Mouse (Mus musculus) hindbrain, postnatal 0 days (tissue): ENCODE results near the gene Olfr435. TPM values are rescaled to one million over a fixed set of nuclear protein-coding genes. Genes with fewer than 3 reads are reported as not detected.

Source experiments
- ATAC-seq: fragments of 200-750 bp; cut with Nextera tagmentation; 2 replicates; pipeline ENCODE4 v1.8.0; 2017; ENCODE audit warnings: mild to moderate bottlenecking, moderate TSS enrichment, moderate library complexity
- DNase-seq: peaks from one replicate; pipeline ENCODE4 v3.0.0-alpha.2; 2015; ENCODE audit warnings: low spot score
- H3K27ac ChIP-seq: fragments of 300-500 bp; sonication (generic); 2 replicates; pipeline ENCODE4 v1.5.1; 2014; ENCODE audit warnings: mild to moderate bottlenecking
- H3K27me3 ChIP-seq: fragments of 300-500 bp; sonication (generic); 2 replicates; pipeline ENCODE4 v1.6.1; 2014; ENCODE audit warnings: low read length, mixed read lengths; ENCODE audit not compliant: insufficient read depth
- H3K36me3 ChIP-seq: fragments of 300-500 bp; sonication (generic); 2 replicates; pipeline ENCODE4 v1.6.1; 2014; ENCODE audit warnings: low read length, mixed read lengths; ENCODE audit not compliant: insufficient read depth
- H3K4me1 ChIP-seq: fragments of 300-500 bp; sonication (generic); 2 replicates; pipeline ENCODE4 v1.6.1; 2014; ENCODE audit warnings: antibody characterized with exemption, low read length, mixed read lengths; ENCODE audit not compliant: insufficient read depth
- H3K4me2 ChIP-seq: fragments of 300-500 bp; sonication (generic); 2 replicates; pipeline ENCODE4 v1.6.1; 2014; ENCODE audit warnings: low read depth, mild to moderate bottlenecking, low read length, moderate library complexity, mixed read lengths
- H3K4me3 ChIP-seq: fragments of 300-500 bp; sonication (generic); 2 replicates; pipeline ENCODE4 v1.5.1; 2014; ENCODE audit warnings: low read length
- H3K9ac ChIP-seq: fragments of 300-500 bp; sonication (generic); replicated peaks from 2 replicates; pipeline ENCODE4 v1.6.1; 2014; ENCODE audit warnings: mild to moderate bottlenecking, low read length, moderate library complexity, mixed read lengths
- H3K9me3 ChIP-seq: fragments of 300-500 bp; sonication (generic); 2 replicates; pipeline ENCODE4 v1.6.1; 2016; ENCODE audit warnings: low read length, mixed read lengths
- CTCF ChIP-seq: IDR thresholded peaks from 2 replicates; pipeline ENCODE4 v1.5.1; 2016; ENCODE audit warnings: antibody characterized with exemption, control low read depth, low read depth
- WGBS: fragments of 180-500 bp; shearing (Covaris S2); extraction: QIAGEN DNeasy Blood & Tissue Kit; methylation state at CpG from one replicate; pipeline ENCODE4 v1.1.7; 2014; 5-methylcytosine and 5-hydroxymethylcytosine counted together
- polyA plus RNA-seq: library from polyadenylated mRNA; unstranded; fragments of >200 nt; fragmentation: Nextera tagmentation; extraction: Ambion mirVana; gene quantifications from 2 replicates; pipeline ENCODE4 v1.2.1, GENCODE M21; 2015
- total RNA-seq: library from RNA; depleted of rRNA; stranded (reverse); fragments of >200 nt; gene quantifications from 2 replicates; pipeline ENCODE4 v1.2.3, GENCODE M21; 2014; rRNA removed

Olfr435 gene
- total and polyA plus RNA-seq, 2 experiments from 2014 or later: not detected

- Histone ChIP-seq H3K4me1 (no peaks in the 10 kb centered on the region), H3K4me2 (no peak overlapping the region), H3K9me3 (no peaks in the 10 kb centered on the region), H3K36me3 (no peaks in the 10 kb centered on the region), H3K4me3 (no peak overlapping the region), H3K27me3 (no peaks in the 10 kb centered on the region), H3K27ac (no peak overlapping the region), H3K9ac (no peak overlapping the region)
- no peak for ATAC-seq
- no peak for DNase-seq
- 78% methylated on average over 3 of the region's 3 CpGs for WGBS
- no peak for TF ChIP-seq CTCF
These were observed 50.5 kb downstream of the Olfr435 start for GRCm38 (mm10) chr6:43247396-43247795.

GRCm38 (mm10) chr6:43252994-43253393 lies 56.0 kb downstream of the Olfr435 start:
- Histone ChIP-seq H3K4me1 (no peaks in the 10 kb centered on the region), H3K9ac (no peak overlapping the region), H3K27me3 (no peaks in the 10 kb centered on the region), H3K27ac (no peak overlapping the region), H3K4me3 (no peak overlapping the region), H3K9me3 (no peaks in the 10 kb centered on the region), H3K36me3 (no peaks in the 10 kb centered on the region), H3K4me2 (no peak overlapping the region)
- WGBS: 90% methylated on average over 1 of the region's 1 CpGs
- no peak for DNase-seq
- TF ChIP-seq CTCF: no peak
- ATAC-seq: no peak

Other genes starting within 250 kb of the Olfr435 start
- gene Olfr444, start 248.1 kb upstream of the Olfr435 start, total RNA-seq: not detected in 2 replicates
- not detected in 2 replicates for gene Olfr444, start 248.1 kb upstream of the Olfr435 start, polyA plus RNA-seq
- not detected in 2 replicates for gene Olfr441, start 90.8 kb upstream of the Olfr435 start, total RNA-seq
- gene Olfr441, start 90.8 kb upstream of the Olfr435 start, polyA plus RNA-seq: not detected in 2 replicates
- gene Olfr237-ps1, start 50.6 kb upstream of the Olfr435 start, total RNA-seq: not detected in 2 replicates
- not detected in 2 replicates for gene Olfr237-ps1, start 50.6 kb upstream of the Olfr435 start, polyA plus RNA-seq
- not detected in 2 replicates for gene Olfr437, start 33.9 kb upstream of the Olfr435 start, total RNA-seq
- gene Olfr437, start 33.9 kb upstream of the Olfr435 start, polyA plus RNA-seq: not detected in 2 replicates
- 0.05 TPM in 1 of 2 replicates, not detected in the other for gene Olfr13, start 25.0 kb upstream of the Olfr435 start, total RNA-seq
- gene Olfr13, start 25.0 kb upstream of the Olfr435 start, polyA plus RNA-seq: not detected in 2 replicates
- not detected in 2 replicates for gene Olfr434, start 15.9 kb downstream of the Olfr435 start, total RNA-seq
- gene Olfr434, start 15.9 kb downstream of the Olfr435 start, polyA plus RNA-seq: not detected in 2 replicates
- gene Olfr47, start 34.4 kb downstream of the Olfr435 start, total RNA-seq: not detected in 2 replicates
- gene Olfr47, start 34.4 kb downstream of the Olfr435 start, polyA plus RNA-seq: not detected in 2 replicates
- 4.9 and 6.2 TPM in 2 replicates for gene Arhgef5, start 68.4 kb downstream of the Olfr435 start, total RNA-seq
- 1.4 and 1.8 TPM in 2 replicates for gene Arhgef5, start 68.4 kb downstream of the Olfr435 start, polyA plus RNA-seq
- not detected in 2 replicates for gene Nobox, start 112.4 kb downstream of the Olfr435 start, total RNA-seq
- not detected in 2 replicates for gene Nobox, start 112.4 kb downstream of the Olfr435 start, polyA plus RNA-seq